Mouse (Mus musculus): ENCODE measurements around the gene Phf21a. TPM values are rescaled to one million over a fixed set of nuclear protein-coding genes. Genes with fewer than 3 reads are reported as not detected.

Gene Phf21a
- total RNA-seq, 2 experiments from 2014 or later = 97.1 to 126 TPM

DNA sequence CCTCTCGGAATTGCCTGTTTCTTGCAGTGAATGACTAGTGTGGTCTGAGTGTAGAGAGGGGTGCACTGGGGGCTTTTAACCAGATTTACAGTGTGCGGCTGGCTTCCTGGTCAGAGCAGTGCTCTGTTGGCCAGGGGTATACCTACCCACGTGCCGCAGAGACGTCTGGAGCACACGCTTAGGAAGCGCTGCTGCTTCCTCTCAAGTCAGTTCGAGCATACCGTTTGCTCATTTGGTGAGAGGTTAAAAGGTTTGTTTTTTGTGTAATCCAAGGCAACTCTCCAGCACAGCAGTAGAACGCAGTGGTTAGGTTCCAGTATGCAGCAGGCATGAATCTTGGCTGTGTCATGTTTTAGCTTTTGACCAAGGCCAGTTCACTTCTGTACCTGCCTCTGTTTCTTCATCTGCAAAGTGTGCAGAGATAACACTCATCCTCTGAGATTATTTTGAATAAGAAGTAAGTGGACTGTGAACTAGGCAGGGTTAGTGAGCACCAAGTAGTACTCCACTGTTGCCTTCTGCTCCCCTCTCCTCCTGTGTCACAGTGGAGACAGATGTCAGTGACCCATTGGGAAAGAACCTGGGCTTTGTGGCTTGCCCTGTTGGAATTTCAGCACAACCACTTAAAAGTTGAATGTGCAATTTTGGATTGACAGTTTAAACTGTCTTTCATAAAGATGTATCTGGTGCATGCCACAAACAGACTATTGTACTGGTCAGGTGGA is 106.8 kb downstream of the Phf21a start:
- intact Hi-C loops (cut with DNase I) = no loop called here

DNA sequence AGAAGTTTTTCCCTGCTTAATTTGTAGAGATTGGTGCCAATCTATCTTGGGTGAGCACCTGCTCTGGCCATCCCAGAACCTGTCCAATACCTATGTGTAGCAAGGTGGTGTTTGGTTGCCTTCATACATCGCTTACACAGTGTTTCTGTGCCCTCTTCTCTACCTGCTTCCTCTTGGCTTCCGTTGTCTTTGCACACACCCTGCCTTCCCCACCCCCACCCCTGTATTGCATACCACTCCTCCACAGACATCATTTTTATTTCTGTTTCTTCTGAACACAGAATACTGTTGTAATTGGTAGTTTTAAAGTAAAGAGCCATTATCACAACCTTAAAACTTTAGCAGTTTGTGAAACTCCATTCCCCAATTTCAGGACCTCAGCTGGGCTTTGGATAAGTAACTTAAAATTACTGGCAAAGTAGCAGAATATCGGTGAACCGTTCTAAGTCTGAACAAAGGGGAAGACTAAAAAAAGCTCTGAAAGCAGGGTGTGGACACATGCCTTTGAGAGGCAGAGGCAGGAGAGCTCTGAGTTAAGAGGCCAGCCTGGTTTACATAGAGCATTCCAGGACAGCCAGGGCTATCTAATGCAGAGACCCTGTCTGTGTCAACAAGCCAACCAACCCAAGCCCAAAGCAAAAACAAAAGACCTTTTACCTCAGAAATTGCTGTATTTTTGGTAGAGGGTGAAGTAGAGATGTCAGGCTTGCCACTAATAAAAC is 109.6 kb downstream of the Phf21a start:
- intact Hi-C loops (cut with DNase I) = no loop called here
- DNase-seq (ENCODE audit: low spot score in 2 of 2) = no peak

More for the DNA sequence above, 106.8 kb downstream of the Phf21a start:
- DNase-seq (ENCODE audit: low spot score in 2 of 2) = no peak

DNA sequence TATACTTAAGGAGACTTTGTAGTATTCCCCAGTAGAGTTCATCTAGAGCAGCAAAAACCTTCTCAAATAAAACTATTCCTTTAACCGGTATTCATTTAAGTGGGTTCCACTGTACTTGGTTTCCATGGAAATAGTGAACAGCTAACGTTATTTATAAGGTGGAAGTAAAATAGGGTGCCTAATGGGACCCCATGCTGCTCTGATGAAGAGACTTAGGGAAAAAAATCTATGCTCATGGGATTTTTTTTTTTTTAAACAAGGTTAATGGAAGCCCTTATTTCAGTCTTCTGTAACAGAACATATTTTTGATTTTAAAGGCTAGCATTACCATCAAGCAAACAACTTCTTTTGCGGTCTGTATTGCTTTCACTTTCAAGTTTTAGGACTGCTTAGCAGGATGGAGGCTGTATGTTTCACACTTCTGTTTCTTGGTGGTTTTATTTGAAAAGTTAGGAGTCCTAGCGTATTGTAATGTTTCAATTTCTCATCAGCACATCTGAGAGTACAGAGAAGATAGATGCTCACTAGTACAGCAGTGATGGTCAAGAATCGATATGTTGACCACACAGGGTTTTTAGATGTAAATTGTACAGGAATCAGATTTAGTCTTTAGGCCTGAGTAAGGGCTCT is 112.2 kb downstream of the Phf21a start:
- intact Hi-C loops (cut with DNase I) = no loop called here
- no peak for DNase-seq (ENCODE audit: low spot score in 2 of 2)

DNA sequence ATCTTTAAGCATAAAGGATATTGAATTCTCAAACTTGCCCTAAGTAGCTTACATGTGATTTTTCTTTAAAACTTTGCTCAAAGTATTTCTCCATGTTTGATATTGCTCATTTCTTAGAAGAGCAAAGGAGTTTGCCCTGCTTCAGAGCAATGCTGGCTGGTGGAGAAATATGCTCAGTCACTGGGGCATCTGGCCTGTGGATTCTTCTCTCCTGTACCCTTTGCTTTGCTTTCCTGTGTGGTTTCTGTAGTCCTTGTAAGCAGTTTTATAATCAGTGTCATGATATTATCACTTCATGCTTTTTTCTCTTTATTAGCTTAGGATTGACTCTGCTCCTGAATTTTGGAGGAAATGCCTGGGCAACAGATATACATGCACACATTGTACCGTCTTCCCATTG is 117.5 kb downstream of the Phf21a start:
- intact Hi-C loops (cut with DNase I) = no loop called here
- DNase-seq (ENCODE audit: low spot score in 2 of 2) = no peak

DNA sequence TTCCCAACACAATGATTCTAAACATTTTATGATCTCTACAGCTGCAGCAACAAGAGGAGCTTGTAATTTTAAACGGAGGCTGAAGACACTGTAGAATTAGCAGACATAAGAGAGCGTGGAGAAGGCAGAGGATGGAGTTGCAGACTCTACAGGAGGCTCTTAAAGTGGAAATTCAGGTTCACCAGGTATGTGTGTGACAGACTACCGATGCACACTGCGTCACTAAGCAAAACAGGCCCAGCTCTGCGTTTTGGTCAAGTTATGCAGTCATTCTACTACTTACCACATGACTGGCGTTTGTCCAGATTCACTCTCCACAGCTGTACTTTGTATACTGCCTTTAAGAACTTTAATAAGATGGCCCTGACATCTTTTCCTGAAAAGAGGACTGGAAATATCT is 128.5 kb downstream of the Phf21a start:
- intact Hi-C loops (cut with DNase I) = no loop called here
- DNase-seq (ENCODE audit: low spot score in 2 of 2) = no peak

DNA sequence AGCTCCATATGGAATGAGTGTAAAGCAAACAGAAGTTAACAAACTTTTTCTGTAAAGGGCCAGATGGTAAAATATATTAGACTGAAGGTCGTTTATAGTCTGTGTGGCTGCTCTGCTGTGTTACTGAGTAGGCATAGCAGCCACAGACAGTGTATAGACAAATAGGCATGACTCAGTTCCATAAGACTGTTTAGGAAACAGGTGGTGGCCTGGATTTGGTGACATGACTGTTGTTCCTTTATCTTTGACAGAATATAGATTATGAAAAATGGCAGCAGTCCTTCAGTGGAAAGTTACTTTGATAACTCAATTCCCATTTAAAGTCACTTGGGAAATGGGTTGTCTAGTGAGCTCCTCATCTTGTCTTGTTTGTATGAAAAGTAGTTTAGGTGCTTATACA is 132.7 kb downstream of the Phf21a start:
- DNase-seq (ENCODE audit: low spot score in 2 of 2) = no peak
- intact Hi-C loops (cut with DNase I) = no loop called here

DNA sequence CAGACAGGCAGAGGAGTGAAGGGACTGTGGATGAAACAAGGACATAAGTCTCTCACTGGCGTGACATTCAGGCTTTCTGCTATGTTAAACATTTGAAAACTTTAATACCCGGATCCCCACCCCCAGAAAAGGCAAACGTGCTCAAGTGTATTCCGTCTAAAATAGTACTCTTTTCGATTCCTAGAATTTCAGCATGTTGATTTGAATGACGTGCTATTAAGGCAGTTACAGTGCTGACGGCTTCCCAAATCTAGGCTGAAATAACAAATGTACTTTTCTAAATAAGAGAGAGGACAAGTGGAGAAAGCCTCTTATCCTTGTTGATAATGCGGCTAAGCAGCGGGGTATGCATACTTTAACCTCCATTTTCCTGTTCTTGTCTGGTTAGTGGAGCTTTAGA is 137.1 kb downstream of the Phf21a start:
- intact Hi-C loops (cut with DNase I) = loop anchor here (10.0 kb wide), 1 partner anchor 145 kb away; no protein-coding TSS in a partner anchor
- DNase-seq (ENCODE audit: low spot score in 2 of 2) = no peak

DNA sequence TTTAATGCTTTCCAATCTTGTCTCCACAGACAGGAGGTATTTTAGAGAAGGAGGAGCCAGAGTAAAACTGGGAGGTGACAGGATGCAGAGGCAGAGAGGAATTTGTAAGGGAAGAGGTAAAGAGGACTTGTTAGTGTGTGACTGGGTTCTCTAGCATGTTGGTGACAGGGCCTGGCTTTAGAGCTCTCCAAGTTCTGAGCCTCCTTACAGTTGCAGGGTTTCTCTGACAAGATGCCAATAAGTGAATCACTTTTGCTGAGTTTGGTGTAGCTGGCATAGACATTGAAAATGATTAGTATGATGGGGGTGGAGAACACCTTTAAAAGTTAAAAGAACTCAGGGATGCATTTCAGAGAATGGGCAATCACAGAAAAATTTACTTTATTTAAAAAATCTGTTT is 138.8 kb downstream of the Phf21a start:
- DNase-seq (ENCODE audit: low spot score in 2 of 2) = no peak
- intact Hi-C loops (cut with DNase I) = loop anchor here (10.0 kb wide), 1 partner anchor 147 kb away; no protein-coding TSS in a partner anchor

DNA sequence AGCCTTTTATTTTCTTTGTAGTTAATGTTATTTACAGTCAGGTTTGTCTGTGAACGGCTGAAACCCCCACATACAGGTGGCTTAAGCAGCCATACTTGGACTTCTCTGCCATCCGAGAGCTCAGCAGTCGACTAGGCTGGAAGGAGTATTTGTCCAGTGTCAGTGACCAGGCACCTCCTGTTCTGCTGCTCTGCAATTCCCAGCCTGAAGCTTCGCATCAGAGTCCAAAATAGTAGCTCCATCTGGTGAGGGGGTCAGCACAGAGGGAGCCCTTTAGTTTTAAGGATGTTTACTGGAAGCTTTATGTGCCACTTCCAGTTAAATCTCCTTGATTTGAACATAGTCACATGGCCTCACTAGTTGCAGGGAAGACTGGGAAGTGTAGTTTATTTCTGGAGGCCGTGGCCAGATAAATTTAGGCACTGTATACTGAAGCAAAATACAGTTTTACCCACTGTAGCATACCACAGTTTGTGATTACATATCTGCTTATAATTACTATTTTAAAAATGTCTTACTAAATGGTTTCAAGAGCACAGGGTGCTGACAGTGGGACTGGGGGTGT is 141.9 kb downstream of the Phf21a start:
- intact Hi-C loops (cut with DNase I) = loop anchor here (10.0 kb wide), 1 partner anchor 150 kb away; no protein-coding TSS in a partner anchor
- DNase-seq (ENCODE audit: low spot score in 2 of 2) = no peak

DNA sequence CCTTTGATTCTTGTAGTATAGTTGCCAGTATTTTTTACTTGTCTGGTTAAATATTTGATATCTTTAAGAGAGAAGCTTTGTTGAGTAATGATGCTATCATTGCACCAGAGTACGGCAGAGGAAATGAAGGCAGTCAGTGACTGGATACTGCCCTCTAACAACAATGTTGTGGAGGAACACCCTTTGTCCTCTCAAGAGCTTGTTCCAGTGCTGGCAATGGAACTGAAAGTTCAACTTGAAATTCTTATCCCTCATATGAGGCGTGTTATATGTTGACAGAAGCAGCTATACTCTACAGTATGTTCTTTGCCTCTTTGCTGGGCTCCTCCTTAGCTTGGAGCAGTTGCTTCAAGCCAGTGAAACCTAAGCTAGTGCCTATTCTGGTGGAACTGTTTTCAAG is 147.4 kb downstream of the Phf21a start:
- DNase-seq (ENCODE audit: low spot score in 2 of 2) = no peak
- intact Hi-C loops (cut with DNase I) = no loop called here

DNA sequence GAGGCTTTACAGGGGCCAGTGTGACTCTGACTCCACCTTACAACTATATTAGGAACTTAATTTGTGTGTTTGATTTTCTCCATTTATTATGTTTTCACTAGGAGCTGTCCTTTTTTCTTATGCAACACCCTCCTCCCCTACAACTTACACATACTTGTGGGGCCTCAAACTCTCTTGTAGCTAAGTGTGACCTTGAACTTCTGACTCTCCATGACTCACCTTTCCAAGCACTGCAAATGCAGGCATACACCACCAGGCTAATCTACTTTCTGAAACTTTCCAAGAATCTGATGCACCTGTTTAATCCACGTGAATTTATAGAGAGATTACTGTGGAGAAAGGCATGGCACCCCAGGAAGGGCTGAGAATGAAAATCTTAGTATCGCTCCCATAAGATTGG is 147.9 kb downstream of the Phf21a start:
- intact Hi-C loops (cut with DNase I) = no loop called here

DNA sequence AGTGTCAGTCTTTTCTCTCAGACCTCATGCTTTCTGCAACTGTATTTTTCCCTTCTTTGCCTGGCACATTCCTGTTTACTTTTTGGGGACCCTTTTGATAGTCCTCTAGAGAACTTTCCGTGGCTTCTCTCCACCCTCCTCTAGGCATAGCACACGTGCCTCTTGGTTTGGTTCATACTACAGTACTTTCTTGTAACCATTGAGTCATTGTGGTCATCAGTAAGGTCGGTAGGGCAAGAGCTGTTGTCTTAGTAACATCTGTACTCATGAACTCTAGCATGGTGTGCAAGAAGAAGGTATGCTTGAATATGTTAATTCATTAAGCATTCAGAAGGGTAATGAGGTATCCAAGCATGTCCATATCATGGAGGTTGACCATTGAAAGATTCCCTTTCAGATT is 148.4 kb downstream of the Phf21a start:
- no peak for DNase-seq (ENCODE audit: low spot score in 2 of 2)
- intact Hi-C loops (cut with DNase I) = no loop called here

More for the DNA sequence above, 147.9 kb downstream of the Phf21a start:
- no peak for DNase-seq (ENCODE audit: low spot score in 2 of 2)

DNA sequence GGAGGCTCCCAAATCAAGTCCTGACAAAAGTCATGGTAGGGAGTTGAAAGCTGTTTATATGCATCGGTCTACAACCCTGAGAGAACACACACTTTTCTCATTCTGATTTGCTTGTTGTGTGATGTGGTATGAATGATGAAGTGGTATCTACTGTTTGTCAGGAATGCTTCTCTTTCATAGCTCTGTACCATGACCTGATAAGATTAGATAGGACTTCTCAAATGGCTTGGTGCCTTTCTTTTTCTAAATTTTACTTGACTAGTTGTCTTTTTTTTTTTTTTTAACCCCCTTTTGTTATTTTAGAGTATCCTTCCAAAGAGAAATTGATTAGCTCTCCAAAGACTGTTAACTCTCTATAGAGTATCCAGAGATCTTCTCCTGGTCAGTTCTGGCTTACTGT is 153.2 kb downstream of the Phf21a start:
- intact Hi-C loops (cut with DNase I) = no loop called here
- DNase-seq (ENCODE audit: low spot score in 2 of 2) = no peak

DNA sequence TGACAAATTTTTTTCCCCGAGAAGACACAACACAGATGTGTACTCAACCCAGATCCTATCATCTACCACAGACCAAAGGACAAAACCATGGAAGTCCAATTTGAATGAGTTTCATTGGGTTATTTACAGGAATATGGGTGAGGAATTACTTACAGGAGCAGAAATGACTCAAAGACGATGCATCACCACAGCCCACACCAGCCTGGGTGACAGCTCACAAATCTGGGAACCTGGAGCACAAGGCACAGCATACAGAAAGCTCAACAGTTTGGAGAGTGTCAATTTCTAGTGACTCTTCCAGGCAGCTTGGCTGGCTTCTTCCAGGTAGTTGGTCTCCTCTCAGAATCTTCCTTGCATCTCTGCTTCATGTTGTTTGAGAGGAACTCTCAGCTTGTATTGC is 154.8 kb downstream of the Phf21a start:
- intact Hi-C loops (cut with DNase I) = no loop called here
- no peak for DNase-seq (ENCODE audit: low spot score in 2 of 2)

DNA sequence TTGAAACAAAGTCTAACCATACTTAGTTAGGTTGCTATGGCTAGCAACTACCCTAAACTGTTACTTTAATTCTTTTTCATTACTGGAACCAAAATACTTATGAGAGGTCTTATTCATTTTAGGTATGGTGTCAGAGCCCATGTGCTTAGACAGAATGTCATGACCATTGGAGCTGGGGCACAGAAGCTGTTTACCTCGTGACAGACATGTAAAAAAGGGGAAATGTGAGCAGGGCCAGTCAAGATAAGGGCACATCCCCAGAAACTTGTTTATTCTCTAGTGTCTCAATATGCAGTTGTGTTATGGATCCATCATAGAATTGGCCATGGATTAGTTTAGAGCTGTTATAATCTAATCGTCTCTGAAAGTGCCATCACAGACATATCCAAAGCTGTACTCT is 157.6 kb downstream of the Phf21a start:
- intact Hi-C loops (cut with DNase I) = no loop called here
- no peak for DNase-seq (ENCODE audit: low spot score in 2 of 2)

DNA sequence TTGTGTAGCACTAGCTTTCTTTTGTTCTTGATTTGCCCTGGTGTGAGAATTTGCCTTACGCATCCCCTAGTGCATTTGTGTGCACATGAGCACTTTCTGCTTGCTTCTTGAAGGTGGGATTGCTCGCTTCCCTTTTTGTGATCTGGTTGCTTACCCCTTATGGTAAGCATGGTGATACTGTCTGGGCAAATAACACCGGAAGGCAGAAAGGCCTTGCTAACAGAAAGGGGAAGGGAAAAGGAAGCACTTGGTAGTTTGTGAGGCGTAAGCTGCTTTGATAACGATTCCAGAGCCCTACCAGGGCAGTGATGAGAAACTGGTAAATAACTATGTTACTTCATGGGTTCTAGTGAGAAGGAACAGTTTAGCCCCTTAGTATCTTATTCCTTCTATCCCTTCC is 160.9 kb downstream of the Phf21a start:
- intact Hi-C loops (cut with DNase I) = no loop called here

DNA sequence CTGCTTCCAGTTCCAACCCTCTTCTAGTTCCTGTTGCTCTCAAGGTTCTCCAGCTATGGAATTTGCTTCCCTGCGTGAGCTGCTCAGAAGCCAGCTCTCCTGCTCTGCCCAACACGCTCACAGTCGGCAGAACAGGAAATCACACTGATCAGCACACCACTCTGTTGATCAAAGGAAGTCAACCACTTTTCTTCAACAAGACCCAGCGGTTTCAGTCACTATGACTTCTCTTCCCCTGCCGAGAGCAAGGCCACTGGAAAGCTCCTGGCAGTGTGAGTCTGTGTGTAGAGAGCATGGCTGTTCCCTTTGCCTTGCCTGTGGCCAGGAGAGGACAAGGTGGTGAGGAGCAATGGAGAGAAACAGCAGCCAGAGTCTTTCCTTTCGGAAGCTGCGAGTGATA is 163.2 kb downstream of the Phf21a start:
- DNase-seq (ENCODE audit: low spot score in 2 of 2) = no peak
- intact Hi-C loops (cut with DNase I) = no loop called here

More for the DNA sequence above, 160.9 kb downstream of the Phf21a start:
- no peak for DNase-seq (ENCODE audit: low spot score in 2 of 2)

DNA sequence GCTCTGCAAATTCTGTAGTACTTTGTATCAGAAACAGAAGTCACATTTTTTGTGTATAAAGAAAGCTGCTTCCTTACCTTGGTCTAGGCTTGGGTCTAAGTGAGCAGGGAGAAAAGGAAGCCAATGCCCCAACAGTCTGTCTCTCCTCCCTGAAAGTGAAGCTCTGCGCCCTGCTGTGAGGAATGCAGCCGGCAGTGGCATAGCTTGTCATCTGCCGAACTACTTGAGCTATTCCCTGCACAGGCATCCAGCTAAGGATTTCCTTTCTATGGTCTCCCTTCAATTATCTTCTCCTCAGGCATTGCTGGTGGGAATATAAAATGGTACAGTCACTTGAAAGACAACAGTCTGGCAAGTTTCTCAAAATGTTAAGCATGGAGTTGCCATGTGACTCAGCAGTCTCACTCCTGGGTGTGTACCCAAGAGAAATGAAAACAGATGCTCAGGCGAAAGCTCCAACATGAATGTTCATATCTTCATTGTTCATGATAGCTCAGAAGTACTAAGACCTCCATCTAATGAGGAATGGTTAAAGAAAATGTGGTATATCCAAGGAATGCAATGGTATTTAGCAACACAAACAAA is 164.5 kb downstream of the Phf21a start:
- intact Hi-C loops (cut with DNase I) = no loop called here
- DNase-seq (ENCODE audit: low spot score in 2 of 2) = no peak

DNA sequence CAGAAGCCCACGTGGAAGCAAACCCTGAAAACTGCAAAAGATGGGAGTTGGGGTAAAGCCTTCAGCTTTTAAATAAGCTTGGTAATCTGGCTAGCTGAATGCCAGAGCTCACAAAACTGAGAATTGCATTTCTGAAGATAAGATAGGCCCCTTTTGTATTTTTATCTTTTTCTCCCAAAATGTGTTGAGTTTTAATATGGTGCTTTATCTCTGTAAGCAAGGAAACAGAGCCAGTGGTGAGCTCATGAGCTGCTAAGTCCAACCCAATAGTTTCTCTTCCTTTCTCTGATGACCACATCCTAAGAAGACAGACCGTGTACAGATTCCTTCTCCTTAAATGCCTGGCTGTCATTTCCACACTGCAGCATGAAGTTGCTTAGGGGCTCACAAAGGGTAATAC is 167.0 kb downstream of the Phf21a start:
- no peak for DNase-seq (ENCODE audit: low spot score in 2 of 2)
- intact Hi-C loops (cut with DNase I) = no loop called here

DNA sequence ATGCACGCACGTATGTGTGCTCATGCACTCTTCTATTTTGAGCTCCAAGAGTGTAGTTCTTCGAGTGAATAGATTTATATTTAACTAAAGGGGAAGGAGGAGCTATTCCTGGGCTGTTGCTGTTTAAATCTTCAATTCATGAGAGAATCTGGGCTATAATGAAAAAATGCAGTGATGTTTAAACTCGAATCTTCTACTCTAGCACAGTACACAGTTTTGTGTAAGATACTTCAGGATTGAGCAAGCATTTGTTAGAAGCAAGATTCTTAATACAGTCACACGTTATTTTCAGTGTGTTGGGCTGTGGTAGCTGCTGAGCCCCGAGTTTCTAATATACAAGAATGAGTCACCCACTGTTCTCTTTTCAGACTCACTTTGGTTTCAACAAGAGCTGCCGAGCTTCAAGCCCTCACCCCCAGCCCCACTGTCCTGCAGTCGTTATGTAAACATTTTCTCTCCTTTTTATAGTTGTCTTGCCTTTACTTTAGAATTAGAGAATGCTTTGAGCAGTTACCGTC is 173.2 kb downstream of the Phf21a start:
- intact Hi-C loops (cut with DNase I) = no loop called here
- DNase-seq (ENCODE audit: low spot score in 2 of 2) = no peak

Measured in left cerebral cortex, postnatal 36 days (tissue).